Mouse (Mus musculus): ENCODE results near the gene Fam57b.

- TF ChIP-seq CTCF (IDR thresholded peaks at IDR 0.05; ENCODE audit: borderline replicate concordance, control insufficient read depth, extremely low read depth, insufficient read depth, low read length, poor library complexity) (no peak), POLR2A (IDR thresholded peaks at IDR 0.05; ENCODE audit: control insufficient read depth, extremely low read depth, insufficient read depth, low read length, poor library complexity) (no peak)
These were observed 16.4 kb upstream of the Fam57b start, which contains the start of gene Tbx6 for GRCm38 (mm10) chr7:126780971-126781635.

Data from thymus, adult 2 months (tissue).